Mouse (Mus musculus) cerebellum, adult 9-11 months (tissue): ENCODE data around the gene Mme.

Experiments
- DNase-seq: peaks from one replicate; pipeline ENCODE4 v3.0.0; 2022

The Mme gene

DNA sequence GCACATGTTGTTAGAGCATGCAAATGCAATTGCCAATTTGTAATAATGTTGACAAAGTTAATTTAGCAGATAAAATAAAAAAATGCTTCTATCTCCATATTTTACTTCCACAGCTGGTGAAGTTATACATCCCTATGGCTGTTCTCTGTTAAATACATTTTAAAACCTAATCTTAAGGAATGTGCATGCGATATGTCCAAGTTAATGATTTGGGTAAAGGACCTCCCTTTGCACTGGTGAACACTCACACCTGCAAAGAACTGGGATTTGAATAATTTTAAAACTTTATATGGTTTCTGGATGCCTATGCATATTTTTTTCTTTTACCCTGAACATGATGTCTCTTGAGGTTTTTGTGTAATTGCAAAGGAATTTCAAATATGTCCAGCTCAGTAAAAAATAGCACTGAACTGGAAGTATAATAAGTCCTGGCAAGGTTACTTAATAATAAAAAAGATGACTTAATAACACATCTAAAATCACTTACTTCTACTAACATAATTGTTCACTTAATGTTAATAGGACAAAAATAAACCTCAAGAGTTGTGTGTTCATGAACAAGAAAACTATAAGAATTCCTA, 110.4 kb downstream of the Mme start:
- DNase-seq: no peak

GRCm38 (mm10) chr3:63359512-63359911, 118.2 kb downstream of the Mme start:
- no peak for DNase-seq

DNA sequence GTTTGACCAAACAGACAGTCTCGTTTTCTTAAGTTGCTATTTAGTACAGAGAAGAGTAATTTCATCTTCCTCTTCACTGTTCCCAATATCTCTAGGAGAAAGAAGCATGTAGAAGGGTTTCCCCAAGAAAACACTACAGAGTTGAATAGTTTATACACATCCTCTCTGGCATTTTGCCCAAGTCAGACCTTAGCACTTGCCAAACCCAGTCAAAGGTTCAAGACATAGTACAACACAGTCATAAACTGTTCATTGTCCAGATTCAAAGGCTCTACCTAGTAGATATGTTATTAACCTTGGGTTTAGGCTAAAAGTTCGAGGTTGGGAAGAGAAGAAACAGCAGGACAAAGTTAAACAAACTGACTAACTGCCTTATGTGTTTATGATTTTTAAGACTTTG, 143.7 kb downstream of the Mme start:
- no peak for DNase-seq

DNA sequence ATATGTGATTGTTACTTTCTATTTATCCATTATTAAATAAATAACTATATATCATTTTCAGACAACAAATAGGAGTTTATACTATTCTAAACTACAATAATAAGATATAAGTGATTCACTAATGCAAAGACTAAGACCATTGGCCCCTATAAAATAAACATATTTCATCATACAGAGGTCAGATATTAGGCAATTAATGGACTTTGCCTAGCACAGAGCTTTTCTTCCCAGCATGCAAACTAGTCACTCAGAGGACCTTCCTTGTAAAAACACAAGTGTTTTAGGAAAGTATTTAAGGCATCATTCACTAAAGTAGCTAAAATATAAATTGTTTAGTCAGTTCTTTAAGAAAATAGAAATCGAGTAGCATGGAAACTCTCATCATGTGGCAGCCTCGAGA, 149.4 kb downstream of the Mme start:
- DNase-seq: no peak

GRCm38 (mm10) chr3:63391348-63391747, 150.0 kb downstream of the Mme start:
- DNase-seq: no peak

GRCm38 (mm10) chr3:63394424-63394941, 153.1 kb downstream of the Mme start:
- no peak for DNase-seq

DNA sequence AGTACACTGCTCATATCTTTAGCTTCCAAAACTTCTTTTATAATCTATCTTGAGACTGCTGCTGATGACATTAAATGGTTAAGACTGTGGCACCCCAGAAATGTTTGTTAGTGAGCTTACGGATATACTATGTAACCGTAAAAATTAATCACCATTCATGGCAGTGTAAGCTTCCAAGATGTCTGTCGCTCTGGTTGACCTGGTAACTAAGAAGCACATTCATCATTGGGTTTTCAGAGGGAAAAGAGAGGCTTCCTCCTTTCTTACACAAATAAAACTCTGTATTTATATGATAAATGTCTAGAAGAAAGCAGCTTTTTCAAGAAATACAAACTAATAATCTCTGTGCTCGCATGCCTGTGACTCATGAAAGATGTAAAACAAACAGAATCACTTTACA, 156.8 kb downstream of the Mme start:
- DNase-seq: no peak

DNA sequence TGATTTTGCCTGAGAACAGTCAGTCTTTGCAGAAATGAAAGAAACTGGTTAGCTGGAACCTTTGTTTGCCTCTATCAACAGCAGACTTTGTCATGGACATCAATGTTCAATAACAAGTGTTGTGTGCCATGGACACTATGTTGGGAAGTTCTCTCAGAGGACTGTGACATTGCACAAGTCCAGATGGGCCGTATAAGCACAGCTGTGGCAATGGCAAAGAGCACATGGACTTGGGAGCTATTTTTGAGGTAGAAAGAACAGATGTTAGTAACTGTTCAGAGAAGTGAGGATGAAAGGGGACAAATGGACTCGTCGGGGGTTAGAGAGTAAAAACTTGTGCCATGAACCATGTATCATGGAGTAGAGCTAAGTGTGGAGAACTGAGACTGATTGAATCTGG, 165.1 kb downstream of the Mme start:
- no peak for DNase-seq

DNA sequence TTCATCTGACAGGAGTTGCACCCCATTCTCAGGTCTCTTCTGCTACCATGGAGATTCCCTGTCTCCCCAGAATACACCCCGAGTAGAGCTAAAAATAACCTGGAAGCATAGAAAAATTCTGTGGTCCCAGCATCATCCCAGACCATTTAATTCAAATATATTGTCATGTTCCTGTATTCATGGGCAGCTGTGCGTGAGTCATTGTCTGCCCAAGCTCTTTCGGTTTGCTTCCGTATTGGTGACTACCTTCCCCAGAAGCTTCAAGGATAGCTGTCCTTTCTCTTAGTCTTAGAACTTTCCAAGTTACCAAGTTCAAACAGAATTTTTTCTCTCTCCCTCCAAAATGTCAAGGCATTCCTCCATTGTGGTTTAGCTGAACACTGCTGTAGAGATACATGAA, 169.7 kb downstream of the Mme start:
- DNase-seq: no peak

DNA sequence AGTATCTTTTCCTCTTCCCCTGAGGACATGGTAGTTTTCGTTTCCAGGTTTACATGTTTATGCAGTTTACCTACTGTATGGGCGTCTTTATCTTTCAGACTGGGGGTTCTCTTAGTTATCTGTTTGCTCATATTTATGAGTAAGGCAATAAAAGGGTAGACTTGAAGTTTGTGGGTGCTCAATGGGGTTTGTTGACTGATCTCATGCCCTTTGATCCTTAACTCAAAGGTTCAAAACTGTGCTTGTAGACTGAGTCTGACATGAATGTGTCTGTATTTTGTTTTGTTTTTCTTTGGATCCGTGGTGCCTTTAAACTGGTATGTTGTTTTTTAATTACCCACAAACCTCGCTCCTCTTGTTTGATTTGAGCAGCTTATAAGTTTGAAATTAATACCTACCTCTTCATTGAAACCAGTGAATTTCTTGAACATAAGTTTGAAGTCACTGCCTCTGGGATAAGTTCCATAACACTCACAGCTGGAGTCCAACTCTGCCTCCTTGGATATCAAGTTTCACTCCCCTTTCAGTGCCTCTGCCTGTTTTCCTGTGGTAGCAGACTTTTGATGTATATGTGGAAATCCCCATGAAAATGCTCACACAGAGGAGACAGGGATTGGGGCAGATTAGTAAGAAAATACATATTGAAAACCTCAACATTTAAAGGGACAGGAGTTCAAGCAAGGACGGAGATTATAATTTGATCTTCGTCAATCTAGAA, 171.0 kb downstream of the Mme start:
- DNase-seq: no peak

- no peak for DNase-seq
These were observed 171.9 kb downstream of the Mme start for GRCm38 (mm10) chr3:63413046-63413911.

GRCm38 (mm10) chr3:63417284-63417683, 175.9 kb downstream of the Mme start:
- DNase-seq: no peak

GRCm38 (mm10) chr3:63417758-63418157, 176.4 kb downstream of the Mme start:
- no peak for DNase-seq

DNA sequence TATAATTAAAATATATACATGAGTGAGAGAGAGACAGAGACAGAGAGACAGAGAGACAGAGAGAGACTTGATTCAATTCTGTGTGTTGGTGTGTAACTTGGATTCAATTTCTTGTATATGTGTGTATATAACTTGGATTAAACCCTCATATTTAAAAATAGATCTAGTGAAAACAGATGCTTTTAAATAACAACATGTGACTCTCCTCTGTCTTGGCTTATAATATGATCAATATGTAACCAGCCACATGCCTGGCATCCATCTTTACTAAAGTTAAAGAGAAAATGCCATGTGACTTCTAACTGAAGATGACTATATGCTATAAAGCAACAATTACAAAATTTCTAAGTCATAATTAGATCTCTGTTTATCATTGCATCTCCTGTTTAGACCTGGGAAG, 182.2 kb downstream of the Mme start:
- no peak for DNase-seq
